25 mouse cellular contexts compared by ENCODE assay signal in the genomic region with DNA sequence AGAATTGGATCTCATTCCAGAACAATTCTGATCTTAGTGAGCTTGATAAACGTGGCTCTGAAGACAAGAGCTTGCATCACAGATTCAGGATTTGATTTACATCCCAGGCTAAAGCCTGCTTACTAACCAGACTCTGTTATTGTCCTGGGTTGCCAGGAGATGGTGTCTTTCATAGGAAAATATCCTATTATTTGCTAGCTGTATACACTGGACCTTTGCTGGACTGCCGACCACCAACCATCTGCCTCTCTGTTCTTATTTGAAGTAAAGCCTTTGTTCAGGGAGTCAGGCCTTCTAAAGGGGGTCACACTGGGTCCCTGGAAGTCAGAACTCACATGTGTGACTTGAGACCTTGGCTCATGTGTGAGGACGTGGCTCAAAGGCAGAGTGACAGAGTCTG.
DNase-seq lines count a peak whose midpoint lies in the region; ATAC-seq and TF ChIP-seq lines count a peak whose summit lies in the region.
"Had no signal": no experiment of that assay in that cellular context is flagged by ENCODE, and none has a peak within 500 bp of the region (broad histone marks: within the 10 kb centered on the region; RNA-seq: fewer than 3 reads in every experiment).

No protein-coding gene starts in this region.

- H3K4me3 ChIP-seq in gastrocnemius, adult 2 months: no peak overlapping the region
- no peak overlapping the region for H3K4me3 ChIP-seq in neural tube, embryonic 11.5 days (ENCODE audit: low read depth, low read length)
- no peak overlapping the region for H3K4me3 ChIP-seq in midbrain, embryonic 12.5 days
- H3K4me3 ChIP-seq: forebrain, embryonic 10.5 days; heart, embryonic 10.5 days; left cerebral cortex, adult 2 months; limb, embryonic 10.5 days; liver, embryonic 15.5 days; lung, embryonic 15.5 days; megakaryocyte, embryonic 14.5 days; myocyte had no signal

- no peaks in the 10 kb centered on the region for H3K27me3 ChIP-seq in neural tube, embryonic 11.5 days (ENCODE audit: control insufficient read depth, insufficient read depth, low read length)
- peaks cover 17% of the 10 kb centered on the region for H3K27me3 ChIP-seq in midbrain, embryonic 12.5 days
- H3K27me3 ChIP-seq: liver, embryonic 15.5 days; lung, embryonic 15.5 days; megakaryocyte, embryonic 14.5 days; Patski had no signal

- H3K36me3 ChIP-seq in neural tube, embryonic 11.5 days (ENCODE audit: control insufficient read depth, insufficient read depth, low read length): no peaks in the 10 kb centered on the region
- H3K36me3 ChIP-seq in midbrain, embryonic 12.5 days: no peaks in the 10 kb centered on the region
- H3K36me3 ChIP-seq: forebrain, embryonic 10.5 days; heart, embryonic 10.5 days; limb, embryonic 10.5 days; liver, embryonic 15.5 days; lung, embryonic 15.5 days had no signal

- no peaks in the 10 kb centered on the region for H3K9me3 ChIP-seq in neural tube, embryonic 11.5 days (ENCODE audit: control insufficient read depth, low read length)
- no peaks in the 10 kb centered on the region for H3K9me3 ChIP-seq in midbrain, embryonic 12.5 days
- H3K9me3 ChIP-seq: forebrain, embryonic 10.5 days; heart, embryonic 10.5 days; limb, embryonic 10.5 days; liver, embryonic 15.5 days; lung, embryonic 15.5 days had no signal

- DNase-seq in gastrocnemius, adult 2 months: no peak
- DNase-seq in gastrocnemius, adult 18-20 months (ENCODE audit: low spot score): no peak
- DNase-seq in neural tube, embryonic 11.5 days (ENCODE audit: low spot score): peak; percentile 16
- no peak for DNase-seq in neural tube, embryonic 10.5 days (ENCODE audit: extremely low spot score, low spot score)
- no peak for DNase-seq in cerebellum, adult 11-12 months
- DNase-seq in adrenal gland, postnatal 25 days: no peak
- DNase-seq: cerebellum, adult 18-20 months; cerebellum, postnatal 36 days; gastrocnemius, postnatal 10 days; kidney, adult 8-10 months; kidney, postnatal 10 days; liver; lung, postnatal 36 days; right cerebral cortex, postnatal 14 days had no signal

- H3K27ac ChIP-seq in gastrocnemius, adult 2 months: peak overlapping the region; percentile 71
- H3K27ac ChIP-seq in neural tube, embryonic 11.5 days (ENCODE audit: low read depth, low read length): no peak overlapping the region
- peak overlapping the region; percentile 46 for H3K27ac ChIP-seq in midbrain, embryonic 12.5 days (replicated peaks)
- H3K27ac ChIP-seq: forebrain, embryonic 10.5 days; heart, embryonic 10.5 days; left cerebral cortex, adult 2 months; limb, embryonic 10.5 days; liver, embryonic 15.5 days; lung, embryonic 15.5 days; stomach, postnatal 0 days had no signal

- ATAC-seq in neural tube, embryonic 11.5 days (ENCODE audit: insufficient read depth, low FRiP score, low TSS enrichment): peak; percentile 73
- ATAC-seq in midbrain, embryonic 12.5 days (ENCODE audit: low FRiP score, low read depth): peak; percentile 67
- ATAC-seq: Patski had no signal

- peaks cover 5% of the 10 kb centered on the region; the same call in 1 of the 2 replicates for H3K4me1 ChIP-seq in neural tube, embryonic 11.5 days (ENCODE audit: control insufficient read depth, insufficient read depth, low read length)
- peaks cover 12% of the 10 kb centered on the region for H3K4me1 ChIP-seq in midbrain, embryonic 12.5 days
- H3K4me1 ChIP-seq: heart, embryonic 10.5 days; megakaryocyte, embryonic 14.5 days had no signal

- intact Hi-C loops in gastrocnemius, adult 2 months (cut with DNase I): no loop called here

- WGBS in neural tube, embryonic 11.5 days: 37% methylated on average over 3 of the region's 3 CpGs
- WGBS in midbrain, embryonic 12.5 days: 16% methylated on average over 3 of the region's 3 CpGs

- no peak overlapping the region for H3K9ac ChIP-seq in neural tube, embryonic 11.5 days (ENCODE audit: low read length)
- H3K9ac ChIP-seq in midbrain, embryonic 12.5 days (replicated peaks): no peak overlapping the region
- H3K9ac ChIP-seq: liver, embryonic 15.5 days; lung, embryonic 15.5 days had no signal

- no peak overlapping the region for H3K4me2 ChIP-seq in neural tube, embryonic 11.5 days (ENCODE audit: low read depth)
- H3K4me2 ChIP-seq in midbrain, embryonic 12.5 days (replicated peaks): no peak overlapping the region
- H3K4me2 ChIP-seq: liver, embryonic 15.5 days; lung, embryonic 15.5 days had no signal

- no peak for TF ChIP-seq CTCF in gastrocnemius, adult 2 months (IDR thresholded peaks at IDR 0.05)
